Mouse (Mus musculus) kidney, embryonic 16.5 days (tissue): ENCODE measurements around the gene C87436. TPM values are rescaled to one million over a fixed set of nuclear protein-coding genes. Genes with fewer than 3 reads are reported as not detected.

Source experiments
- ATAC-seq: fragments of 200-750 bp; cut with Nextera tagmentation; 2 replicates; pipeline ENCODE4 v1.8.0; 2017; ENCODE audit warnings: moderate TSS enrichment; ENCODE audit not compliant: low FRiP score, low TSS enrichment
- H3K27ac ChIP-seq: fragments of 300-500 bp; sonication (generic); 2 replicates; pipeline ENCODE4 v1.5.1; 2014; ENCODE audit warnings: low read length
- H3K27me3 ChIP-seq: fragments of 300-500 bp; sonication (generic); 2 replicates; pipeline ENCODE4 v1.6.1; 2014; ENCODE audit warnings: low read length, control low read depth, mixed read lengths; ENCODE audit not compliant: insufficient read depth
- H3K36me3 ChIP-seq: fragments of 300-500 bp; sonication (generic); 2 replicates; pipeline ENCODE4 v1.6.1; 2014; ENCODE audit warnings: low read length, control low read depth, mixed read lengths; ENCODE audit not compliant: insufficient read depth
- H3K4me1 ChIP-seq: fragments of 300-500 bp; sonication (generic); 2 replicates; pipeline ENCODE4 v1.6.1; 2014; ENCODE audit warnings: low read length, control low read depth, mixed read lengths; ENCODE audit not compliant: insufficient read depth
- H3K4me2 ChIP-seq: fragments of 300-500 bp; sonication (generic); replicated peaks from 2 replicates; pipeline ENCODE4 v1.6.1; 2014; ENCODE audit warnings: low read depth, low read length
- H3K4me3 ChIP-seq: fragments of 300-500 bp; sonication (generic); 2 replicates; pipeline ENCODE4 v1.5.1; 2014; ENCODE audit warnings: mild to moderate bottlenecking, low read length
- H3K9ac ChIP-seq: fragments of 300-500 bp; sonication (generic); replicated peaks from 2 replicates; pipeline ENCODE4 v1.6.1; 2014; ENCODE audit warnings: low read length
- H3K9me3 ChIP-seq: fragments of 300-500 bp; sonication (generic); 2 replicates; pipeline ENCODE4 v1.6.1; 2016; ENCODE audit warnings: low read length, control low read depth
- WGBS: fragments of 180-500 bp; shearing (Covaris S2); extraction: QIAGEN DNeasy Blood & Tissue Kit; methylation state at CpG from one replicate; pipeline ENCODE4 v1.1.7; 2014; 5-methylcytosine and 5-hydroxymethylcytosine counted together
- polyA plus RNA-seq: library from polyadenylated mRNA; unstranded; fragments of >200 nt; fragmentation: Nextera tagmentation; extraction: Ambion mirVana; gene quantifications from 2 replicates; pipeline ENCODE4 v1.2.1, GENCODE M21; 2015

Gene C87436
- polyA plus RNA-seq, 1 experiment from 2014 or later, result 22.0 TPM

- Histone ChIP-seq H3K9ac (no peak overlapping the region), H3K9me3 (no peaks in the 10 kb centered on the region), H3K36me3 (peaks cover 4% of the 10 kb centered on the region; the same call in 1 of the 2 replicates), H3K4me2 (no peak overlapping the region), H3K4me1 (peaks cover 26% of the 10 kb centered on the region), H3K4me3 (no peak overlapping the region), H3K27ac (no peak overlapping the region), H3K27me3 (no peaks in the 10 kb centered on the region; the same call in 1 of the 2 replicates)
- ATAC-seq, result no peak
- 83% methylated on average over 2 of the region's 2 CpGs for WGBS
Observed at GRCm38 (mm10) chr6:86398986-86399385, 39.2 kb upstream of the C87436 start.

DNA sequence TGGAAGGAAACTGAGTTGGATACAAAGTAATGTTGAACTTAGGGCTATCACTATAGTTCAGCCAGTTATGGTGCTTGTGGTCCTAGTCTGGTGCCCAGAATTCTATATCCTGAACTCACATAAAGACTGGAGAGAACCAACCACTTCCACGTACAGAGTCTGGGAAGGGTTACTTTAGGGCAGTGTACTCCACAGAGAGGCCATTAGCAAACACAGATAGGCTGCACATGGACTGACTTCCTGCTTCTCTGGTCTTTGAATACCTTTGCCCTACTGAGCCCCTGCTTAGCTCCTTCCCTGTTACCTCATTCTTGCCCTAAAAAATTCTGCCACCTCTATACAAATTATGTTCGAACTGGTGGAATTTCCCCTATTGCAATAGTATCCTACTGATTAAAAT, 38.2 kb upstream of the C87436 start:
- WGBS, result 78% methylated on average over 2 of the region's 2 CpGs

GRCm38 (mm10) chr6:86400972-86401371, 37.2 kb upstream of the C87436 start:
- ATAC-seq, result peak; percentile 57
- H3K9ac ChIP-seq, result peak overlapping the region; percentile 40

More for the DNA sequence above, 38.2 kb upstream of the C87436 start:
- Histone ChIP-seq H3K9me3 (no peaks in the 10 kb centered on the region), H3K4me3 (no peak overlapping the region), H3K4me1 (peaks cover 22% of the 10 kb centered on the region), H3K4me2 (no peak overlapping the region), H3K9ac (no peak overlapping the region), H3K36me3 (no peaks in the 10 kb centered on the region), H3K27ac (no peak overlapping the region), H3K27me3 (no peaks in the 10 kb centered on the region; the same call in 1 of the 2 replicates)
- no peak for ATAC-seq

DNA sequence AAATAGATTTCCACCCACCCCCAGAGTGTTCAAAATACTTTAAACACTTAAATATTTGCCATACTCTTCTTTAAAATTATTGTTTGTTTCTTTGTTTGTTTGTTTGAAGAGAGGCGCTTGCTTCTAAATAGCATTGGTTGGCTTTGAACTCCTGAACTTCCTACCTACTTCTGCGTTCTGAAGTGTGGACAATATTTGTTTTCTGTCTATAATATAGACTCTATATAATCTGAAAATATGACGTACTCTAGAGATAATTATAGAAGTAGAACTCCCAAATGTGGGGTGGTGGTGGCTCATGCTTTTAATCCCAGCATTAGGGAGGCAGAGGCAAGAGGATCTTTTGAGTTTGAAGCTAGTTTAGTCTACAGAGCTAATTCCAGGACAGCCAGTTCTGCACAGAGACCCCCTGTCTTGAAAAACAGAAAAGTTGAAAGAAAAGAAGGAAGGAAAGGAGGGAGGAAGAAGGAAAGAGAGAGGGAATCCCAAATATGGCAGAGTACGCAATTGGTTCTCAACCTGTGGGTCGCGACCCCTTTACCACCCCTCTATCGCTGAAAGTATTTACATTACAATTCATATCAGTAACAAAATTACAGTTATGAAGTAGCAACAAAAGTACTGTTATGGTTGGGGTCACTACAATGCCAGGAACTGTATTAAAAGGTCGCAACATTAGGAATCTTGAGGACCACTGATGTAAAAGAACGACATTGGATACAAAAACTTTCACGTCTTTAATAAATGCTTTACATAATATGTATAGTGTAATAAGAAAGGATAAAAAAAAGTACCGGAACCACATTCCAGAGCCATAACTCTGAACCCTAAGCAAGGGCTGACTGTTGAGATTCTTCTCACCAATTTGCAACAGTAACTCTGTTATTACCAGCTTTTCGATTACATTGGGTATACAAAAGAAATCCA, 35.2 kb upstream of the C87436 start:
- Histone ChIP-seq H3K4me1 (peaks cover 14% of the 10 kb centered on the region), H3K27me3 (no peaks in the 10 kb centered on the region; the same call in 1 of the 2 replicates), H3K4me2 (peak overlapping the region; percentile 67), H3K27ac (no peak overlapping the region), H3K9ac (no peak overlapping the region), H3K4me3 (peak overlapping the region; percentile 93), H3K36me3 (0 out of 2 replicates have a peak, but pooled peaks cover 5% of the 10 kb centered on the region), H3K9me3 (no peaks in the 10 kb centered on the region)
- 40% methylated on average over 12 of the region's 12 CpGs for WGBS
- no peak for ATAC-seq

More at GRCm38 (mm10) chr6:86400972-86401371, 37.2 kb upstream of the C87436 start:
- Histone ChIP-seq H3K4me1 (peaks cover 12% of the 10 kb centered on the region), H3K4me2 (peak overlapping the region; percentile 48), H3K27ac (no peak overlapping the region), H3K4me3 (peak overlapping the region; percentile 39), H3K36me3 (no peaks in the 10 kb centered on the region), H3K9me3 (no peaks in the 10 kb centered on the region), H3K27me3 (no peaks in the 10 kb centered on the region; the same call in 1 of the 2 replicates)
- WGBS, result 2% methylated on average over 9 of the region's 9 CpGs

GRCm38 (mm10) chr6:86403728-86404099, 34.5 kb upstream of the C87436 start:
- under 1% methylated on average over 15 of the region's 15 CpGs for WGBS
- 0 out of 2 replicates have a peak, but pooled peaks cover 6% of the 10 kb centered on the region for H3K36me3 ChIP-seq
- ATAC-seq, result peak; percentile 60; the same call in 1 of the 2 replicates

GRCm38 (mm10) chr6:86404100-86404861, 33.9 kb upstream of the C87436 start, which contains the start of gene Tia1:
Gene Tia1, plus strand, starts transcription at chr6:86404219.
- no peaks in the 10 kb centered on the region for H3K9me3 ChIP-seq
- H3K4me1 ChIP-seq, result peaks cover 14% of the 10 kb centered on the region
- WGBS, result under 1% methylated on average over 62 of the region's 62 CpGs
- no peaks in the 10 kb centered on the region for H3K27me3 ChIP-seq
- H3K9ac ChIP-seq, result peak within 1 kb of the TSS; percentile 99
- 0 out of 2 replicates have a peak, but pooled peaks cover 7% of the 10 kb centered on the region for H3K36me3 ChIP-seq
- peak within 1 kb of the TSS; percentile 93 for H3K4me3 ChIP-seq
- ATAC-seq, result peak; percentile 97
- peak within 1 kb of the TSS; percentile 67 for H3K4me2 ChIP-seq
- peak within 1 kb of the TSS; percentile 100 for H3K27ac ChIP-seq

More at GRCm38 (mm10) chr6:86403728-86404099, 34.5 kb upstream of the C87436 start:
- peak overlapping the region; percentile 93 for H3K4me3 ChIP-seq
- H3K9ac ChIP-seq, result peak overlapping the region; percentile 99
- H3K27ac ChIP-seq, result peak overlapping the region; percentile 100
- H3K4me2 ChIP-seq, result peak overlapping the region; percentile 67
- no peaks in the 10 kb centered on the region; the same call in 1 of the 2 replicates for H3K27me3 ChIP-seq
- H3K4me1 ChIP-seq, result peaks cover 14% of the 10 kb centered on the region
- no peaks in the 10 kb centered on the region for H3K9me3 ChIP-seq

DNA sequence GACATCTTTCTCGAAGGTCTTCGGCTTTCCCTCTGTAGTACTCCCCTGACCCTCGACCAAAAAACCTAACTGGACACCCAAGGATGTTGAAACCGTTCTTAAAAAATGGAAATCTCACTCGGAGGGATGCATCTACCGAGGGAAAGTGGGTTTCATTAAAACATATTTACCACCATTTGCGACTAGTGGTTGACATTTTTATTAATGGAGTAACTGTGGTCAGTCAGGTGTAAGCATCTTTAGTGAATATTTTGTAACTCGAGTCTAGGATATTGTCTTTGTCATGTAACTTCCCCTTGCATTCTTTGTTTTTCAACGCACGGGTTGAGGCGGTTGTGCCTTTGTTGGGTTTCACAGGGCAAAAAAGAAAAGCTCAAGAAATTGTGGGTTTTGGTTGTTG, 33.2 kb upstream of the C87436 start:
- Histone ChIP-seq H3K9me3 (no peaks in the 10 kb centered on the region), H3K9ac (peak overlapping the region; percentile 99), H3K4me1 (peaks cover 14% of the 10 kb centered on the region), H3K27me3 (no peaks in the 10 kb centered on the region), H3K4me3 (peak overlapping the region; percentile 93), H3K27ac (peak overlapping the region; percentile 100), H3K4me2 (peak overlapping the region; percentile 67), H3K36me3 (0 out of 2 replicates have a peak, but pooled peaks cover 7% of the 10 kb centered on the region)
- ATAC-seq, result no peak
- WGBS, result under 1% methylated on average over 11 of the region's 11 CpGs

DNA sequence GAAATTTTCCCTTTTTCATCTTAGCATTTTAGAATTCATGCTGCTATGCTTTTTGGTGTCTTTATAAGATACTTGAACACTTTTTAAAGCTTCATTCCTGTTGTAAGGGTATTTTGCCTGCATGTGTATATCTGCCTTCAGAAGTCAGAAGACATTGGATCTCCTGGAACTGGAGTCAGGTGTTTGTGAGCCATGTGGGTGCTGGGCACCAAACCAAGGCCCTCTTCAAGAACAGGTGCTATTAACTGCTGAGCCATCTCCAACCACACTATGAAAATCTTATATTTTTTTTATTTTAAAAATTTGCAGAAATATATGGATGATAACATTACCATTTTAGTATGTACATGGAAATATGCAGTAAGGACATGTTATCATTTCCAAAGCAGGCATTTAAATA, 31.9 kb upstream of the C87436 start:
- Histone ChIP-seq H3K9ac (no peak overlapping the region), H3K36me3 (0 out of 2 replicates have a peak, but pooled peaks cover 7% of the 10 kb centered on the region), H3K4me1 (peaks cover 11% of the 10 kb centered on the region), H3K4me2 (peak overlapping the region; percentile 37), H3K27ac (no peak overlapping the region), H3K9me3 (no peaks in the 10 kb centered on the region), H3K4me3 (no peak overlapping the region; the same call in 1 of the 2 replicates), H3K27me3 (no peaks in the 10 kb centered on the region)
- ATAC-seq, result no peak

- Histone ChIP-seq H3K36me3 (peaks cover 71% of the 10 kb centered on the region), H3K4me1 (no peaks in the 10 kb centered on the region), H3K27ac (no peak overlapping the region), H3K27me3 (no peaks in the 10 kb centered on the region), H3K4me3 (no peak overlapping the region), H3K4me2 (no peak overlapping the region), H3K9ac (no peak overlapping the region), H3K9me3 (no peaks in the 10 kb centered on the region)
- ATAC-seq, result no peak
- WGBS, result 93% methylated on average over 6 of the region's 6 CpGs
Observed at GRCm38 (mm10) chr6:86418711-86419110, 19.5 kb upstream of the C87436 start.
